Mouse (Mus musculus): ENCODE data around the gene Gck. TPM values are rescaled to one million over a fixed set of nuclear protein-coding genes. Genes with fewer than 3 reads are reported as not detected.

Gene Gck
- polyA plus RNA-seq, 1 experiment from 2014 or later = 2.9 TPM

DNA sequence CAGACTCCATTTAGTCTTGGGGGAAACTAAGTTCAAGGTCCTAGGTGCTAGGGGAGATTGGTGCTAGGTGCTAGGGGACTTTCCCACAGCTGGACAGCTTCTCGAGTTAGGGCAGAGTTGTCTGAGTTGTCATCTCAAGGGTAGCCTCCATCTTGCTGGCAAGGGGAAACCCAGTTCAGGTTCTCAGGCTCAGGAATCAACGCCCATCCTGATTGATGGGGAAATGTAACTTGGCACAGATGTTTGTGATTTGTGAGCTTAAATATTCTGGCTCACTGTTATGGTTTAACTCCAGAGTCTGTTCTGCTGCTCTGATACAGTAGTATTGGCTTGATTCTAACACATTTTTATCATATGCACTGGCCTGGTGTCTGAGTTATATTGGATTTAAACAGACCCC lies 31.8 kb downstream of the Gck start:
- H3K27ac ChIP-seq (ENCODE audit: low read length) = no peak overlapping the region
- no peak overlapping the region for H3K4me2 ChIP-seq (ENCODE audit: low read depth, low read length)
- H3K9me3 ChIP-seq (ENCODE audit: control insufficient read depth, low read length) = no peaks in the 10 kb centered on the region
- no peaks in the 10 kb centered on the region for H3K36me3 ChIP-seq (ENCODE audit: control insufficient read depth, insufficient read depth, low read length)
- ATAC-seq = no peak
- H3K4me3 ChIP-seq (ENCODE audit: low read length) = no peak overlapping the region
- no peak overlapping the region for H3K9ac ChIP-seq (ENCODE audit: low read depth, low read length)
- no peaks in the 10 kb centered on the region for H3K27me3 ChIP-seq (replicated peaks; ENCODE audit: control insufficient read depth, insufficient read depth, low read length)
- no peaks in the 10 kb centered on the region for H3K4me1 ChIP-seq (ENCODE audit: control insufficient read depth, insufficient read depth, low read length)
- 64% methylated on average over 2 of the region's 2 CpGs for WGBS

DNA sequence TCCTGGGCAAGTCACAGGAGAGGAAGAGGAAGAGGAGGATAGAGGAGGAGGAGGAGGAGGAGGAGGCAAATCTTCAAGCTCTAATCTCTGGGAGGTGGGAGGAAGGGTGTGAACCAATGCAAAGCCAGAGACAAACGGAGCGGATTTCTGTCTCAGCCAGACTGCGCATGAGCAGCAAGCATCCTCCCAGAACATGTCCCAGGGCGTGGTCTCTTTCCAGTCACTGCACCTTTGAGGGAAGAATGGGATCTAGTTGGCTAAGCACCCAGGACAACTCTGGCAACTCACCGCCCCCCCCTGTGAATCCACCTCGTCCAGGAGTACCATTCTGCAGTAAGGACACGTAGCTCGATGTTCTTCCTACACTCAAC lies 33.7 kb downstream of the Gck start:
- H3K4me2 ChIP-seq (ENCODE audit: low read depth, low read length) = no peak overlapping the region
- 65% methylated on average over 8 of the region's 8 CpGs for WGBS
- no peaks in the 10 kb centered on the region for H3K27me3 ChIP-seq (replicated peaks; ENCODE audit: control insufficient read depth, insufficient read depth, low read length)
- no peak overlapping the region for H3K9ac ChIP-seq (ENCODE audit: low read depth, low read length)
- H3K4me1 ChIP-seq (ENCODE audit: control insufficient read depth, insufficient read depth, low read length) = no peaks in the 10 kb centered on the region
- H3K27ac ChIP-seq (ENCODE audit: low read length) = no peak overlapping the region
- H3K36me3 ChIP-seq (ENCODE audit: control insufficient read depth, insufficient read depth, low read length) = no peaks in the 10 kb centered on the region
- ATAC-seq = no peak
- H3K9me3 ChIP-seq (ENCODE audit: control insufficient read depth, low read length) = no peaks in the 10 kb centered on the region
- H3K4me3 ChIP-seq (ENCODE audit: low read length) = no peak overlapping the region

DNA sequence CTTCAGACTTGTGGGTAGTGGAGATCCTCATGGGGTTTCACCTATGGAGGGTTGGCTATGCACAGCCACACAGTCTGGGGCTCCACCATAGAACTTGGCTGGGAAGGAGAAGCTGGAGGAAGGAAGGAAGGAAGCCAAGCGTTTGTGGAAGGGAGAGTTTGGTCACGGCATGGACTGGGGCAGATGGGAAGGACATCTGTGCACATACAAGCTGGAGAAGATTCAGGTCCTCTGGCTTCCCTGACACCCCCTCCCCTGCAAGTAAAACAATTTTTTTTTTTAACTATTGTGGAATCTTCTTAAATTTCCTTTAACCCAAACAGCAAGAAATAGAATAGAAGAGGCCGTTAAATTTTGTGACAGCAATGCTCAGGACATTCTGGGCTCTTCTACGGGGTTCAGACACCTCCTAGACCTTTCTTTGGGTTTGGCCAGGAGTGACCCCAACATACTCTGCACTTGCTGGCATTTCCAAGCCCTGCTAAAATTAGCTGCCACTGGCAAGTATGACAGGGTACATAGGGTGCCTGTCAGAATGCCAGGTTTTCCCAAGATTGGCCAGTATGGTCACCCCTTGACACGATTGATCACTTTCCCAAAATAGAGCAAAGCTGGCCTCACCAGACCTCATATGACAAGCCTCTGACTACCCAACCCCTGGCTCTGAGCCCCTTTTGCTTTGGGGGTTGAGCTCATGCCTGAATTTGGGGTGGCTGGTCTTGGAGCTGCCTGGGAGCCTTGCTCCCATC lies 34.3 kb downstream of the Gck start:
- WGBS = 83% methylated on average over 5 of the region's 5 CpGs
- no peak for ATAC-seq
- Histone ChIP-seq H3K4me3 (ENCODE audit: low read length) (no peak overlapping the region), H3K9ac (ENCODE audit: low read depth, low read length) (no peak overlapping the region), H3K9me3 (ENCODE audit: control insufficient read depth, low read length) (no peaks in the 10 kb centered on the region), H3K27me3 (replicated peaks; ENCODE audit: control insufficient read depth, insufficient read depth, low read length) (no peaks in the 10 kb centered on the region), H3K27ac (ENCODE audit: low read length) (no peak overlapping the region), H3K4me1 (ENCODE audit: control insufficient read depth, insufficient read depth, low read length) (no peaks in the 10 kb centered on the region), H3K36me3 (ENCODE audit: control insufficient read depth, insufficient read depth, low read length) (no peaks in the 10 kb centered on the region), H3K4me2 (ENCODE audit: low read depth, low read length) (no peak overlapping the region)

DNA sequence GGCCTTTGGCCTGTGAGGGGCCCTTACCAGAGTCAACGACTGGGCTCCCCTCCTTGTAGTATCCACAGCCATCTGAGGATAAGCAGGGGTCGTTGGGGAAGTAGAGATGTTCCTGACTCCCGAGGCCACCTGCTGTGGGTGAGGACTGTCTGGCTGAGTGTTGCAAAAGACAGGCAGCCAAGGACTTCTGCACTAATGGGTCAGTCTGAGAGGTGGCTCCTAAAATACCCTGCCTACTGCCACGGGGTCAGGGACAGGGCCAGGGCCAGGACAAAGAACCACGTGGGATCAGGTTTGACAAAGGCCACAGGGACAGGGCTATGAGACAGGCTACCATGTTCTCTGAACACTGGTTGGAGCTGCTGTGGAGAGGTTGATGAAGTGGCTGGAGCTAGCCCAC lies 34.9 kb downstream of the Gck start:
- no peak for ATAC-seq
- H3K9ac ChIP-seq (ENCODE audit: low read depth, low read length) = no peak overlapping the region
- H3K9me3 ChIP-seq (ENCODE audit: control insufficient read depth, low read length) = no peaks in the 10 kb centered on the region
- no peak overlapping the region for H3K27ac ChIP-seq (ENCODE audit: low read length)
- no peak overlapping the region for H3K4me3 ChIP-seq (ENCODE audit: low read length)
- no peak overlapping the region for H3K4me2 ChIP-seq (ENCODE audit: low read depth, low read length)
- 53% methylated on average over 5 of the region's 5 CpGs for WGBS
- no peaks in the 10 kb centered on the region for H3K36me3 ChIP-seq (ENCODE audit: control insufficient read depth, insufficient read depth, low read length)
- H3K27me3 ChIP-seq (replicated peaks; ENCODE audit: control insufficient read depth, insufficient read depth, low read length) = no peaks in the 10 kb centered on the region
- H3K4me1 ChIP-seq (ENCODE audit: control insufficient read depth, insufficient read depth, low read length) = no peaks in the 10 kb centered on the region

DNA sequence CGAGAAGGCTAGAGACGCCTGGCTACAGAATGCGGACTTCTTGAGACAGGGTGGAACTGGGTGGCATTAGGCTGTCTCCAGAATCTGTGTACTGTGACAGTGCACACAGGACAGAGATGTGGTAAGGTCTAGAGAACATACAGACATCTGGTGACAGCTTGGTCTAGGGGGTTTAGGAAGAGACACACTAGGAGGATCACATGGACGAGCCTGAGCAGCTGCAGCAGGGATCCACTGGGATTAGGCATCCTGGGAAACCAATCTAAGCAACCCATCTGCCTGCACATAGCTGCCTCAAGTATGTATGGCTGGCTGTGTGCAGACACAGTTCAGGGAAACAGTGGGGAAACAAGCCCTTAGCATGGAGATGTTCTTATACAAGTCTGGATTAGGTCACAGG lies 35.9 kb downstream of the Gck start:
- no peak overlapping the region for H3K4me3 ChIP-seq (ENCODE audit: low read length)
- H3K9me3 ChIP-seq (ENCODE audit: control insufficient read depth, low read length) = no peaks in the 10 kb centered on the region
- 80% methylated on average over 4 of the region's 4 CpGs for WGBS
- no peak overlapping the region for H3K4me2 ChIP-seq (ENCODE audit: low read depth, low read length)
- H3K4me1 ChIP-seq (ENCODE audit: control insufficient read depth, insufficient read depth, low read length) = peaks cover 9% of the 10 kb centered on the region
- no peaks in the 10 kb centered on the region for H3K27me3 ChIP-seq (replicated peaks; ENCODE audit: control insufficient read depth, insufficient read depth, low read length)
- H3K27ac ChIP-seq (ENCODE audit: low read length) = no peak overlapping the region
- H3K9ac ChIP-seq (ENCODE audit: low read depth, low read length) = no peak overlapping the region
- ATAC-seq = no peak
- H3K36me3 ChIP-seq (ENCODE audit: control insufficient read depth, insufficient read depth, low read length) = no peaks in the 10 kb centered on the region

DNA sequence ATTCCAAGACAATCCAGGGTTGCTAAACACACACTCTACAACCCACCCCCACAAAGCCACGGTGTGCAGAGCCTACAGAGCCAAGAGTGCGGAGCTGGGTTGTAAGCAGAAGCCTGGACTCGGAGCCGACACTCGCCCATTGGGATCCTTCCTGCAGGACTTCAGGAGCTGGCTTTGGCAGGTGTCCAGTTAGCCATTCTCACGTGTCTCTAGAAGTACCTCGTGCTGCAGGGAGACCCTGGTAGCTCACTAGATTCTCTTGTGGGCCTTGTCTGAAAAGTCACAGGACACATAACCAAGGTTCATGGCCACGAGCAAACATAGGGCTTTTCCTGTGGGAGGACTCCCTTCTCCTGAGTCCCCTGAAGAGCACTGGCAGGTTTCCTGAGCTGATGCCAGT lies 36.6 kb downstream of the Gck start:
- WGBS = 68% methylated on average over 8 of the region's 8 CpGs
- ATAC-seq = no peak
- peaks cover 13% of the 10 kb centered on the region for H3K4me1 ChIP-seq (ENCODE audit: control insufficient read depth, insufficient read depth, low read length)
- no peaks in the 10 kb centered on the region for H3K27me3 ChIP-seq (replicated peaks; ENCODE audit: control insufficient read depth, insufficient read depth, low read length)
- no peak overlapping the region for H3K4me3 ChIP-seq (ENCODE audit: low read length)
- H3K4me2 ChIP-seq (ENCODE audit: low read depth, low read length) = no peak overlapping the region
- no peak overlapping the region for H3K27ac ChIP-seq (ENCODE audit: low read length)
- no peaks in the 10 kb centered on the region for H3K9me3 ChIP-seq (ENCODE audit: control insufficient read depth, low read length)
- no peaks in the 10 kb centered on the region for H3K36me3 ChIP-seq (ENCODE audit: control insufficient read depth, insufficient read depth, low read length)
- no peak overlapping the region for H3K9ac ChIP-seq (ENCODE audit: low read depth, low read length)

DNA sequence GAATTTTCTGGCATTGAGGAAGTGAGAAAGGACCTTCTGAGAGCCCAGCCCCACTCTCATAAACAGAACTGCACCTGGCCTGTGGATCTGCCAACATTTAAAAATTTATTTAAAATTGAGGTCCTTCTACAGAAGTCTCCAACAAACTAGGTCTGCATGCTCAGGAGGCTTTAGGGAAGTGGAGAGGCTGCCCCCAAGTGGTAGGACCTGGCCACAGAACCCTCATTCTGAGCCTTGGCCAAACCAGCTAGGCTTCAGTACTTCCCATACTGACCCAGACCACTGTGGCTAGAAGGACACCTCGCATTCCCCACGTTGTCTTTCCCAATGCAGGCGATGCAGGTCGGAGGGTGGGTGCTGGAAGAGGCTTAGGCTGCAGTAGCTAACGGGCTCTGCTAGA lies 37.2 kb downstream of the Gck start:
- no peaks in the 10 kb centered on the region for H3K27me3 ChIP-seq (replicated peaks; ENCODE audit: control insufficient read depth, insufficient read depth, low read length)
- H3K9me3 ChIP-seq (ENCODE audit: control insufficient read depth, low read length) = no peaks in the 10 kb centered on the region
- no peak overlapping the region for H3K9ac ChIP-seq (ENCODE audit: low read depth, low read length)
- no peaks in the 10 kb centered on the region for H3K36me3 ChIP-seq (ENCODE audit: control insufficient read depth, insufficient read depth, low read length)
- no peak overlapping the region for H3K4me3 ChIP-seq (ENCODE audit: low read length)
- no peak overlapping the region for H3K4me2 ChIP-seq (ENCODE audit: low read depth, low read length)
- 33% methylated on average over 5 of the region's 5 CpGs for WGBS
- ATAC-seq = peak; percentile 48; the same call in 1 of the 2 replicates
- H3K27ac ChIP-seq (ENCODE audit: low read length) = no peak overlapping the region
- H3K4me1 ChIP-seq (ENCODE audit: control insufficient read depth, insufficient read depth, low read length) = peaks cover 14% of the 10 kb centered on the region

DNA sequence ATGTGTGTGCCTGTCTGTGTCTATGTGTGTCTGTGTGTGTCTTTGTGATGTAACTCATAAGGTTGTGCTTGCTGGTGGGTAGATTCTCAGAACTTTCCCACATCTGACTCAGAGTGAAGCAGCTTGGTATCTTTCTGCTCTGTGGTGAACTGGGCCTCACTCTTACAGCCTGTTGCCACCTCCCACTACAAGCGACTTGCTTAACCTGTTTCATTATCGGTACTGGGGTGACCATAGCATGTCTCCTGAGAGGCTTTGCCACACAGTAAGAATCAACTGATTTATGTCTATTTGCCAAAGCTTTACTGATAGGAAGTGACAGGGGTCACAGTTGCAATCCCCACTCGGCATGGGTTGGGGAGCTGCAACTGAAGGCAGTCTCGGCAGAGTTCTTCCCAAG lies 41.2 kb downstream of the Gck start:
- Histone ChIP-seq H3K9me3 (ENCODE audit: control insufficient read depth, low read length) (no peaks in the 10 kb centered on the region), H3K36me3 (ENCODE audit: control insufficient read depth, insufficient read depth, low read length) (no peaks in the 10 kb centered on the region), H3K4me1 (ENCODE audit: control insufficient read depth, insufficient read depth, low read length) (peaks cover 14% of the 10 kb centered on the region), H3K27ac (ENCODE audit: low read length) (peak overlapping the region; percentile 78), H3K9ac (ENCODE audit: low read depth, low read length) (no peak overlapping the region; the same call in 1 of the 2 replicates), H3K4me3 (ENCODE audit: low read length) (no peak overlapping the region), H3K4me2 (ENCODE audit: low read depth, low read length) (no peak overlapping the region), H3K27me3 (replicated peaks; ENCODE audit: control insufficient read depth, insufficient read depth, low read length) (no peaks in the 10 kb centered on the region)
- peak; percentile 94 for ATAC-seq
- WGBS = 39% methylated on average over 4 of the region's 4 CpGs

DNA sequence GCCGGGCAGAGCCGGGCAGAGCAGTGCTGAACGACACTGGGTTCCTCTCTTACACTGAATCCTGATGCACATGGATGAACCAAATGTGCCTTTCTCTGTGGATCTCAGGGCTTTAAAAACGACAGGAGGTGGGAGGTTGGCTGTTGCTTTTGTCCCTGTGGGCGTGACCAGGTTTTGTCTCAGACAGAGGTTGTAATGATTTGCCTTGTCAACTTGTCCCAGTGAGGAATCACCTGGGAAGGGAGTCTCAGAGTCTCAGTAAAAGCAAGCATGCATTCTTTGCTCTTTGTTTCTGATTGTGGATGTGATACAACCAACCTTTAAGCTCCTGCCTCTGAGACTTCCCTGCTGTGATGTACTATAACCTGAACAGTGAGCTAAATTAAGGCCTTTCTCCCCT lies 42.8 kb downstream of the Gck start:
- no peaks in the 10 kb centered on the region for H3K27me3 ChIP-seq (replicated peaks; ENCODE audit: control insufficient read depth, insufficient read depth, low read length)
- WGBS = 60% methylated on average over 5 of the region's 5 CpGs

More for the DNA sequence above, 42.8 kb downstream of the Gck start:
- Histone ChIP-seq H3K4me1 (ENCODE audit: control insufficient read depth, insufficient read depth, low read length) (peaks cover 17% of the 10 kb centered on the region), H3K9me3 (ENCODE audit: control insufficient read depth, low read length) (no peaks in the 10 kb centered on the region), H3K27ac (ENCODE audit: low read length) (no peak overlapping the region), H3K4me3 (ENCODE audit: low read length) (no peak overlapping the region), H3K36me3 (ENCODE audit: control insufficient read depth, insufficient read depth, low read length) (no peaks in the 10 kb centered on the region), H3K4me2 (ENCODE audit: low read depth, low read length) (no peak overlapping the region), H3K9ac (ENCODE audit: low read depth, low read length) (no peak overlapping the region)
- no peak for ATAC-seq

Data from intestine, embryonic 16.5 days (tissue).